Mouse (Mus musculus) adrenal gland, adult 10 weeks (tissue): Measurements from ENCODE around the gene Arhgap32. TPM values are rescaled to one million over a fixed set of nuclear protein-coding genes. Genes with fewer than 3 reads are reported as not detected.

Experiments
- polyA plus RNA-seq: library from polyadenylated mRNA; stranded (reverse); fragments of 350-450 nt; fragmentation: Illumina TruSeq; extraction: RNeasy Lipid Tissue Mini Kit (QIAGEN cat#74804); gene quantifications from one replicate; pipeline ENCODE4 v1.2.3, GENCODE M21; 2014; ENCODE audit warnings: low read depth, low replicate concordance

The Arhgap32 gene
- 14.1 TPM for polyA plus RNA-seq

GRCm38 (mm10) chr9:32115786-32116185, at the start of gene Arhgap32:
Gene Arhgap32, plus strand, starts transcription at chr9:32116136.

Other genes starting within 250 kb of the Arhgap32 start
- not detected for gene Barx2, start 202.7 kb upstream of the Arhgap32 start, polyA plus RNA-seq
- gene Kcnj5, start 228.2 kb downstream of the Arhgap32 start, polyA plus RNA-seq, result 0.58 TPM